Mouse (Mus musculus) small intestine, adult 2 months (tissue): ENCODE measurements around the gene Izumo2.

Source experiments
- CTCF ChIP-seq: fragments of 200-500 bp; IDR thresholded peaks from 2 replicates; pipeline ENCODE4 v1.5.1; 2012; ENCODE audit warnings: low read depth, mild to moderate bottlenecking, control low read depth, inconsistent platforms, low read length, moderate library complexity, mixed read lengths; ENCODE audit not compliant: insufficient replicate concordance, insufficient read length; ENCODE audit errors: extremely low read depth
- POLR2A ChIP-seq: fragments of 200-500 bp; IDR thresholded peaks from 2 replicates; pipeline ENCODE4 v1.6.1; 2012; ENCODE audit warnings: low read depth, mild to moderate bottlenecking, control low read depth, inconsistent platforms, low read length, moderate library complexity

GRCm38 (mm10) chr7:44760366-44760765 lies 51.8 kb downstream of the Izumo2 start:
- TF ChIP-seq CTCF (no peak), POLR2A (no peak)
